Mouse (Mus musculus): ENCODE results near the gene Cd96. TPM values are rescaled to one million over a fixed set of nuclear protein-coding genes. Genes with fewer than 3 reads are reported as not detected.

Cd96 gene
- total and polyA plus RNA-seq, 3 experiments = not detected

DNA sequence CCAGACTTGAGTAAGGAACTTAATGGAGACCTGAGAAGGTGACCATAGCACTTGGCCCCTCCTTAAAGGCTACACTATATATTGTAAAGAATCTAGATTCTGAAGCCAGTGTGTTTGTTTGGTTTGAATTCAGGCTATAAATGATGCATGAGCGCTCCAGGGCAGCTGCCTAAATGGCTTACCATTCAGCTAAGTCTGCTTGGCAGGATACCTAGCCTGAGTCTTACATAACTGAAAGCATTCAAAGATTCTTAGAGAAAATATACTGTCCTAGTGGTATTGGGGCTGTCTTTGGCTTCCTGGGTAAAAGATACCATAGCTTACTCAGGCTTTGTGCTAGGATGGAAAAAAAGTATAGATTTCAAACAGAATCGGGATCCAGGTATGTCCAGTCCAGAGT is 98.7 kb downstream of the Cd96 start:
- TF ChIP-seq KAT2A (conservative IDR thresholded peaks at IDR 0.05; ENCODE audit: low read depth, low read length) = no peak
- no peak for TF ChIP-seq ZMIZ1 (IDR thresholded peaks at IDR 0.05; ENCODE audit: low read depth, low read length)
- no peak for TF ChIP-seq EP300 (IDR thresholded peaks at IDR 0.05; ENCODE audit: low read depth in 1 of 2, low read length in 2 of 2)
- no peak for TF ChIP-seq BHLHE40 (IDR thresholded peaks at IDR 0.05; ENCODE audit: borderline replicate concordance, low read depth, low read length)
- TF ChIP-seq NELFE (IDR thresholded peaks at IDR 0.05; ENCODE audit: low read depth, low read length) = no peak
- TF ChIP-seq USF1 (IDR thresholded peaks at IDR 0.05; ENCODE audit: low read depth, low read length) = no peak
- Histone ChIP-seq H3K9me3 (replicated peaks; ENCODE audit: insufficient read depth, low read length) (no peaks in the 10 kb centered on the region), H3K27ac (ENCODE audit: control insufficient read depth, low read depth, low read length) (no peak overlapping the region), H3K36me3 (ENCODE audit: control insufficient read depth in 1 of 2, insufficient read depth in 2 of 2, low read length in 2 of 2) (no peaks in the 10 kb centered on the region), H3K4me1 (ENCODE audit: control insufficient read depth in 1 of 2, insufficient read depth in 2 of 2, low read length in 2 of 2) (no peaks in the 10 kb centered on the region), H3K79me2 (ENCODE audit: control insufficient read depth, insufficient read depth, low read length, poor library complexity) (no peaks in the 10 kb centered on the region), H3K27me3 (ENCODE audit: control insufficient read depth in 1 of 2, insufficient read depth in 2 of 2, low read length in 2 of 2) (no peaks in the 10 kb centered on the region), H3K9ac (ENCODE audit: control insufficient read depth, low read depth, low read length, poor library complexity, severe bottlenecking) (no peak overlapping the region), H3K4me3 (ENCODE audit: control insufficient read depth in 1 of 2, insufficient read depth in 1 of 2, low read depth in 2 of 2, low read length in 2 of 2) (no peak overlapping the region)
- no peak for DNase-seq (ENCODE audit: low read depth, low spot score)

DNA sequence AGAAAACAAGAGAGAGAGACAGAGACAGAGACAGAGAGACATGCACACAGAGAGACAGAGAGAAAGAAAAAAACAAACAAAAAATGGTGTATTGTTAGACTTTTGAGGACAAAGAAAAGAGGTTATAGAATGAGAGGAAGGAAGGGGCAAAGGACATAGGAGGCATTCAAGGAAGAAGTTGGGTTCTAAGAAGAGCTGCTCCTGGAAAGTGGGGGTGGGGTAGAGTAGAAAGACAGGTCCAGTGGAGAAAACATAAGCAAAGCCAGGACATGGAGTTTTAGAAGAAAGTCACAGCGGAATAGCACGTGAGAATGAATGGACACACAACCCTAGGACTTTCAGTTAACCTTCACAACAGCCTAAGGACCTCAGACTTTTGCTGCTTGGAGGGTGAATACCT is 99.7 kb downstream of the Cd96 start:
- Histone ChIP-seq H3K27me3 (ENCODE audit: control insufficient read depth in 1 of 2, insufficient read depth in 2 of 2, low read length in 2 of 2) (no peaks in the 10 kb centered on the region), H3K4me1 (ENCODE audit: control insufficient read depth in 1 of 2, insufficient read depth in 2 of 2, low read length in 2 of 2) (no peaks in the 10 kb centered on the region), H3K9ac (ENCODE audit: control insufficient read depth, low read depth, low read length, poor library complexity, severe bottlenecking) (no peak overlapping the region), H3K9me3 (replicated peaks; ENCODE audit: insufficient read depth, low read length) (no peaks in the 10 kb centered on the region), H3K79me2 (ENCODE audit: control insufficient read depth, insufficient read depth, low read length, poor library complexity) (no peaks in the 10 kb centered on the region), H3K4me3 (ENCODE audit: control insufficient read depth in 1 of 2, insufficient read depth in 1 of 2, low read depth in 2 of 2, low read length in 2 of 2) (no peak overlapping the region), H3K27ac (ENCODE audit: control insufficient read depth, low read depth, low read length) (no peak overlapping the region), H3K36me3 (ENCODE audit: control insufficient read depth in 1 of 2, insufficient read depth in 2 of 2, low read length in 2 of 2) (no peaks in the 10 kb centered on the region)
- DNase-seq (ENCODE audit: low read depth, low spot score) = no peak
- no peak for TF ChIP-seq RAD21 (IDR thresholded peaks at IDR 0.05; ENCODE audit: low read depth, low read length)
- TF ChIP-seq SMC3 (IDR thresholded peaks at IDR 0.05; ENCODE audit: low read depth, low read length) = no peak
- TF ChIP-seq MAX (IDR thresholded peaks at IDR 0.05; ENCODE audit: low read length) = no peak
- no peak for TF ChIP-seq MAFK (IDR thresholded peaks at IDR 0.05; ENCODE audit: borderline replicate concordance, low read depth, low read length)
- TF ChIP-seq HCFC1 (IDR thresholded peaks at IDR 0.05; ENCODE audit: low read depth, low read length) = no peak
- TF ChIP-seq TBP (IDR thresholded peaks at IDR 0.05; ENCODE audit: low read depth, low read length) = no peak
- no peak for TF ChIP-seq POLR2AphosphoS2 (IDR thresholded peaks at IDR 0.05; ENCODE audit: low read length)
- no peak for TF ChIP-seq TAL1 (IDR thresholded peaks at IDR 0.05; ENCODE audit: low read length)
- no peak for TF ChIP-seq CTCF (IDR thresholded peaks at IDR 0.05 in 2 of 3, conservative IDR thresholded peaks at IDR 0.05 in 1 of 3; ENCODE audit: control insufficient read depth in 1 of 3, insufficient read depth in 1 of 3, low read depth in 2 of 3, low read length in 3 of 3, poor library complexity in 1 of 3, severe bottlenecking in 1 of 3)
- TF ChIP-seq NELFE (IDR thresholded peaks at IDR 0.05; ENCODE audit: low read depth, low read length) = no peak
- TF ChIP-seq EP300 (IDR thresholded peaks at IDR 0.05; ENCODE audit: low read depth in 1 of 2, low read length in 2 of 2) = no peak
- no peak for TF ChIP-seq KAT2A (conservative IDR thresholded peaks at IDR 0.05; ENCODE audit: low read depth, low read length)
- no peak for TF ChIP-seq SIN3A (IDR thresholded peaks at IDR 0.05; ENCODE audit: low read length)
- no peak for TF ChIP-seq CHD1 (IDR thresholded peaks at IDR 0.05; ENCODE audit: low read depth, low read length)
- no peak for TF ChIP-seq MEF2A (IDR thresholded peaks at IDR 0.05; ENCODE audit: extremely low read depth, insufficient replicate concordance, low read depth, low read length, poor library complexity, severe bottlenecking)
- TF ChIP-seq TCF12 (IDR thresholded peaks at IDR 0.05; ENCODE audit: low read depth, low read length) = no peak

Data from MEL (cell line).